In genomic region chrX:56791268-56791667, GRCm38 (mm10) we compare ENCODE assay signal across 8 mouse cellular contexts. TPM values are rescaled to one million over a fixed set of nuclear protein-coding genes. Genes with fewer than 3 reads are reported as not detected.
DNase-seq lines count a peak whose midpoint lies in the region; ATAC-seq and TF ChIP-seq lines count a peak whose summit lies in the region.

No protein-coding gene starts in this region.

- no peak overlapping the region for H3K4me3 ChIP-seq in heart, embryonic 10.5 days
- H3K4me3 ChIP-seq in intestine, embryonic 16.5 days (ENCODE audit: low read length), result no peak overlapping the region
- H3K4me3 ChIP-seq in limb, embryonic 10.5 days, result no peak overlapping the region
- no peak overlapping the region for H3K4me3 ChIP-seq in midbrain, postnatal 0 days (ENCODE audit: low read depth, low read length)

- peak; percentile 71 for ATAC-seq in intestine, embryonic 16.5 days
- ATAC-seq in midbrain, postnatal 0 days (ENCODE audit: low FRiP score), result peak; percentile 54; the same call in 1 of the 2 replicates

- no peaks in the 10 kb centered on the region for H3K4me1 ChIP-seq in heart, embryonic 10.5 days
- H3K4me1 ChIP-seq in intestine, embryonic 16.5 days (ENCODE audit: control insufficient read depth, insufficient read depth, low read length), result no peaks in the 10 kb centered on the region
- no peaks in the 10 kb centered on the region for H3K4me1 ChIP-seq in limb, embryonic 10.5 days
- no peaks in the 10 kb centered on the region for H3K4me1 ChIP-seq in midbrain, postnatal 0 days (ENCODE audit: insufficient read depth, low read length)

- H3K27ac ChIP-seq in heart, embryonic 10.5 days, result no peak overlapping the region
- H3K27ac ChIP-seq in intestine, embryonic 16.5 days (ENCODE audit: low read length), result no peak overlapping the region
- no peak overlapping the region for H3K27ac ChIP-seq in limb, embryonic 10.5 days
- H3K27ac ChIP-seq in midbrain, postnatal 0 days (ENCODE audit: low read depth, low read length), result no peak overlapping the region

- peaks cover 33% of the 10 kb centered on the region for H3K36me3 ChIP-seq in heart, embryonic 10.5 days
- no peaks in the 10 kb centered on the region for H3K36me3 ChIP-seq in intestine, embryonic 16.5 days (ENCODE audit: control insufficient read depth, insufficient read depth, low read length)
- H3K36me3 ChIP-seq in limb, embryonic 10.5 days, result peaks cover 17% of the 10 kb centered on the region
- H3K36me3 ChIP-seq in midbrain, postnatal 0 days (ENCODE audit: insufficient read depth, low read length), result peaks cover 3% of the 10 kb centered on the region; the same call in 1 of the 2 replicates

- no peak overlapping the region for H3K4me2 ChIP-seq in intestine, embryonic 16.5 days (ENCODE audit: low read depth, low read length)
- no peak overlapping the region for H3K4me2 ChIP-seq in midbrain, postnatal 0 days (ENCODE audit: low read depth, low read length, poor library complexity, severe bottlenecking)

- H3K9ac ChIP-seq in intestine, embryonic 16.5 days (ENCODE audit: low read depth, low read length), result no peak overlapping the region
- no peak overlapping the region for H3K9ac ChIP-seq in midbrain, postnatal 0 days (replicated peaks; ENCODE audit: low read length, poor library complexity, severe bottlenecking)

- no peaks in the 10 kb centered on the region for H3K27me3 ChIP-seq in heart, embryonic 10.5 days (ENCODE audit: insufficient read depth, poor library complexity, severe bottlenecking)
- H3K27me3 ChIP-seq in intestine, embryonic 16.5 days (replicated peaks; ENCODE audit: control insufficient read depth, insufficient read depth, low read length), result no peaks in the 10 kb centered on the region
- H3K27me3 ChIP-seq in limb, embryonic 10.5 days (ENCODE audit: low read depth, poor library complexity, severe bottlenecking), result no peaks in the 10 kb centered on the region
- H3K27me3 ChIP-seq in midbrain, postnatal 0 days (ENCODE audit: insufficient read depth, low read length), result no peaks in the 10 kb centered on the region

- H3K9me3 ChIP-seq in heart, embryonic 10.5 days, result no peaks in the 10 kb centered on the region
- no peaks in the 10 kb centered on the region for H3K9me3 ChIP-seq in intestine, embryonic 16.5 days (ENCODE audit: control insufficient read depth, low read length)
- H3K9me3 ChIP-seq in limb, embryonic 10.5 days (replicated peaks), result no peaks in the 10 kb centered on the region
- no peaks in the 10 kb centered on the region for H3K9me3 ChIP-seq in midbrain, postnatal 0 days (ENCODE audit: low read length)

- DNase-seq in heart, adult 8-10 months (ENCODE audit: low spot score), result peak; percentile 37
- DNase-seq in heart, embryonic 10.5 days (ENCODE audit: low spot score), result no peak
- DNase-seq in cerebellum, adult 8-10 months, result peak; percentile 53
- DNase-seq in frontal cortex, postnatal 14 days (ENCODE audit: low spot score in 2 of 2), result peak; percentile 12 to 35
- DNase-seq in limb, embryonic 10.5 days (ENCODE audit: low spot score), result peak; percentile 60
- peak; percentile 68 for DNase-seq in midbrain, postnatal 0 days (ENCODE audit: low spot score)
- DNase-seq in thymus, postnatal 0 days (ENCODE audit: low spot score), result peak; percentile 43

- 56% methylated on average over 15 of the region's 15 CpGs for WGBS in heart, embryonic 10.5 days
- 50% methylated on average over 15 of the region's 15 CpGs for whole genome bisulfite sequencing in intestine, embryonic 16.5 days
- WGBS in limb, embryonic 10.5 days, result 61% methylated on average over 15 of the region's 15 CpGs
- WGBS in midbrain, postnatal 0 days, result 50% methylated on average over 15 of the region's 15 CpGs

- TF ChIP-seq CTCF in midbrain, postnatal 0 days (IDR thresholded peaks at IDR 0.05), result peak; percentile 68

RNA-seq across cellular contexts. Expression of gene Map7d3, which starts 30.9 kb away (rescaled TPM):
- total RNA-seq in heart, adult 8-10 months (2022), result under 1 TPM; 0.20 to 0.52 (median 0.38) TPM
- polyA plus RNA-seq in heart, embryonic 10.5 days (2016; fragmentation: Nextera tagmentation; extraction: Ambion mirVana), result 1.4 and 1.6 TPM in 2 replicates
- 0.77 and 1.1 TPM in 2 replicates for polyA plus RNA-seq in intestine, embryonic 16.5 days (2015; fragmentation: Nextera tagmentation; extraction: Ambion mirVana)
- polyA plus RNA-seq in limb, embryonic 10.5 days (2016; fragmentation: Nextera tagmentation; extraction: Ambion mirVana), result 1.9 and 2.0 TPM in 2 replicates
- total RNA-seq in midbrain, postnatal 0 days (2014; rRNA removed), result not detected in 2 replicates
- polyA plus RNA-seq in midbrain, postnatal 0 days (2015; fragmentation: Nextera tagmentation; extraction: Ambion mirVana), result 0.33 and 0.53 TPM in 2 replicates
- 1.1 and 1.2 TPM in 2 replicates for polyA plus RNA-seq in thymus, postnatal 0 days (2015; fragmentation: Nextera tagmentation; extraction: Ambion mirVana)

RNA-seq across cellular contexts. Expression of gene Fhl1, which starts 59.7 kb away (rescaled TPM):
- total RNA-seq in heart, adult 8-10 months (2022), result 100 to 1,000 TPM; 107 to 153 (median 139) TPM
- 107 and 130 TPM in 2 replicates for polyA plus RNA-seq in heart, embryonic 10.5 days (2016; fragmentation: Nextera tagmentation; extraction: Ambion mirVana)
- polyA plus RNA-seq in intestine, embryonic 16.5 days (2015; fragmentation: Nextera tagmentation; extraction: Ambion mirVana), result 65.2 and 67.0 TPM in 2 replicates
- polyA plus RNA-seq in limb, embryonic 10.5 days (2016; fragmentation: Nextera tagmentation; extraction: Ambion mirVana), result 45.0 and 49.2 TPM in 2 replicates
- total RNA-seq in midbrain, postnatal 0 days (2014; rRNA removed), result 227 and 233 TPM in 2 replicates
- polyA plus RNA-seq in midbrain, postnatal 0 days (2015; fragmentation: Nextera tagmentation; extraction: Ambion mirVana), result 231 and 234 TPM in 2 replicates
- polyA plus RNA-seq in thymus, postnatal 0 days (2015; fragmentation: Nextera tagmentation; extraction: Ambion mirVana), result 7.9 and 9.5 TPM in 2 replicates
